Mouse (Mus musculus) midbrain, embryonic 10.5 days (tissue): ENCODE measurements around the gene Ddb2. TPM values are rescaled to one million over a fixed set of nuclear protein-coding genes. Genes with fewer than 3 reads are reported as not detected.

ENCODE experiments used
- DNase-seq: peaks from one replicate; pipeline ENCODE4 v3.0.0-alpha.2; 2017; ENCODE audit warnings: low spot score
- H3K27ac ChIP-seq: fragments of 300-500 bp; sonication (generic); replicated peaks from 2 replicates; pipeline ENCODE4 v1.5.1; 2016; ENCODE audit warnings: mild to moderate bottlenecking
- H3K27me3 ChIP-seq: fragments of 300-500 bp; sonication (generic); 2 replicates; pipeline ENCODE4 v1.6.1; 2016; ENCODE audit warnings: low read depth, mild to moderate bottlenecking; ENCODE audit not compliant: poor library complexity, severe bottlenecking
- H3K36me3 ChIP-seq: fragments of 300-500 bp; sonication (generic); 2 replicates; pipeline ENCODE4 v1.6.1; 2016; ENCODE audit warnings: mild to moderate bottlenecking, moderate library complexity
- H3K4me1 ChIP-seq: fragments of 300-500 bp; sonication (generic); 2 replicates; pipeline ENCODE4 v1.6.1; 2016
- H3K4me3 ChIP-seq: fragments of 300-500 bp; sonication (generic); 2 replicates; pipeline ENCODE4 v1.5.1; 2016; ENCODE audit warnings: mild to moderate bottlenecking, moderate library complexity
- H3K9me3 ChIP-seq: fragments of 300-500 bp; sonication (generic); replicated peaks from 2 replicates; pipeline ENCODE4 v1.6.1; 2016; ENCODE audit warnings: mild to moderate bottlenecking
- WGBS: fragments of 180-500 bp; shearing (Covaris S2); methylation state at CpG from one replicate; pipeline ENCODE4 v1.1.7; 2016; 5-methylcytosine and 5-hydroxymethylcytosine counted together
- polyA plus RNA-seq: library from polyadenylated mRNA; unstranded; fragments of >200 nt; fragmentation: Nextera tagmentation; extraction: Ambion mirVana; gene quantifications from 2 replicates; pipeline ENCODE4 v1.2.1, GENCODE M21; 2016

Ddb2 gene
- polyA plus RNA-seq, 1 experiment from 2014 or later: 7.9 TPM

GRCm38 (mm10) chr2:91176234-91176633 is 60.5 kb downstream of the Ddb2 start:
- Histone ChIP-seq H3K27ac (no peak overlapping the region), H3K4me3 (no peak overlapping the region), H3K4me1 (peaks cover 8% of the 10 kb centered on the region), H3K27me3 (no peaks in the 10 kb centered on the region), H3K9me3 (no peaks in the 10 kb centered on the region), H3K36me3 (peaks cover 68% of the 10 kb centered on the region)
- DNase-seq: no peak
- WGBS: 82% methylated on average over 6 of the region's 6 CpGs

GRCm38 (mm10) chr2:91175490-91175889 is 61.3 kb downstream of the Ddb2 start:
- H3K36me3 ChIP-seq: peaks cover 70% of the 10 kb centered on the region
- DNase-seq: no peak
- H3K27ac ChIP-seq: no peak overlapping the region
- no peak overlapping the region for H3K4me3 ChIP-seq
- H3K9me3 ChIP-seq: no peaks in the 10 kb centered on the region
- H3K4me1 ChIP-seq: peaks cover under 1% of the 10 kb centered on the region
- WGBS: 91% methylated on average over 4 of the region's 4 CpGs
- H3K27me3 ChIP-seq: no peaks in the 10 kb centered on the region

- Histone ChIP-seq H3K36me3 (peaks cover 80% of the 10 kb centered on the region), H3K9me3 (no peaks in the 10 kb centered on the region), H3K4me1 (no peaks in the 10 kb centered on the region), H3K27ac (no peak overlapping the region), H3K4me3 (no peak overlapping the region), H3K27me3 (no peaks in the 10 kb centered on the region)
- WGBS: 90% methylated on average over 25 of the region's 25 CpGs
- DNase-seq: no peak
Observed at GRCm38 (mm10) chr2:91169587-91170322, 67.0 kb downstream of the Ddb2 start.

- Histone ChIP-seq H3K27me3 (no peaks in the 10 kb centered on the region), H3K27ac (no peak overlapping the region), H3K9me3 (no peaks in the 10 kb centered on the region), H3K4me3 (no peak overlapping the region), H3K4me1 (no peaks in the 10 kb centered on the region), H3K36me3 (peaks cover 77% of the 10 kb centered on the region)
- no peak for DNase-seq
- WGBS: 73% methylated on average over 4 of the region's 4 CpGs
Observed at GRCm38 (mm10) chr2:91167629-91168028, 69.2 kb downstream of the Ddb2 start.

- no peaks in the 10 kb centered on the region for H3K4me1 ChIP-seq
- 94% methylated on average over 6 of the region's 6 CpGs for whole genome bisulfite sequencing
- no peaks in the 10 kb centered on the region for H3K9me3 ChIP-seq
- H3K27me3 ChIP-seq: no peaks in the 10 kb centered on the region
- H3K4me3 ChIP-seq: no peak overlapping the region
- DNase-seq: no peak
- H3K27ac ChIP-seq: no peak overlapping the region
- peaks cover 88% of the 10 kb centered on the region for H3K36me3 ChIP-seq
Observed at GRCm38 (mm10) chr2:91164991-91165390, 71.8 kb downstream of the Ddb2 start.

- no peak overlapping the region for H3K4me3 ChIP-seq
- peaks cover 87% of the 10 kb centered on the region for H3K36me3 ChIP-seq
- no peak for DNase-seq
- H3K27me3 ChIP-seq: no peaks in the 10 kb centered on the region
- WGBS: 91% methylated on average over 5 of the region's 5 CpGs
- no peak overlapping the region for H3K27ac ChIP-seq
- H3K9me3 ChIP-seq: no peaks in the 10 kb centered on the region
- no peaks in the 10 kb centered on the region for H3K4me1 ChIP-seq
Observed at GRCm38 (mm10) chr2:91163532-91163931, 73.2 kb downstream of the Ddb2 start.

GRCm38 (mm10) chr2:91162952-91163351 is 73.8 kb downstream of the Ddb2 start:
- Histone ChIP-seq H3K36me3 (peaks cover 91% of the 10 kb centered on the region), H3K27me3 (no peaks in the 10 kb centered on the region), H3K4me1 (no peaks in the 10 kb centered on the region), H3K4me3 (no peak overlapping the region), H3K9me3 (no peaks in the 10 kb centered on the region), H3K27ac (no peak overlapping the region)
- WGBS: 90% methylated on average over 4 of the region's 4 CpGs
- DNase-seq: no peak

Other genes starting within 250 kb of the Ddb2 start
- 1.7 and 2.0 TPM in 2 replicates for gene Rapsn, start 201.4 kb downstream of the Ddb2 start, polyA plus RNA-seq
- 363 TPM in 2 replicates for gene Psmc3, start 183.0 kb downstream of the Ddb2 start, polyA plus RNA-seq
- gene Slc39a13, start 166.6 kb downstream of the Ddb2 start, polyA plus RNA-seq: 20.5 and 26.3 TPM in 2 replicates
- gene Spi1, start 154.6 kb downstream of the Ddb2 start, polyA plus RNA-seq: 3.6 and 5.6 TPM in 2 replicates
- gene Mybpc3, start 118.8 kb downstream of the Ddb2 start, polyA plus RNA-seq: 0.02 TPM in 1 of 2 replicates, not detected in the other
- gene Madd, start 53.1 kb downstream of the Ddb2 start, polyA plus RNA-seq: 16.9 and 21.2 TPM in 2 replicates
- gene Nr1h3, start 34.1 kb downstream of the Ddb2 start, polyA plus RNA-seq: 2.3 and 3.1 TPM in 2 replicates
- 28.3 and 35.3 TPM in 2 replicates for gene Acp2, start 34.1 kb downstream of the Ddb2 start, polyA plus RNA-seq
- gene Pacsin3, start 19.0 kb upstream of the Ddb2 start, polyA plus RNA-seq: 38.9 and 40.5 TPM in 2 replicates
- 99.0 and 104 TPM in 2 replicates for gene Arfgap2, start 28.0 kb upstream of the Ddb2 start, polyA plus RNA-seq
- 87.1 and 98.5 TPM in 2 replicates for gene 1110051M20Rik, start 207.7 kb upstream of the Ddb2 start, polyA plus RNA-seq
- gene Lrp4, start 220.5 kb upstream of the Ddb2 start, polyA plus RNA-seq: 7.0 and 7.1 TPM in 2 replicates